Mouse (Mus musculus): ENCODE data around the gene Adk.

Adk gene

DNA sequence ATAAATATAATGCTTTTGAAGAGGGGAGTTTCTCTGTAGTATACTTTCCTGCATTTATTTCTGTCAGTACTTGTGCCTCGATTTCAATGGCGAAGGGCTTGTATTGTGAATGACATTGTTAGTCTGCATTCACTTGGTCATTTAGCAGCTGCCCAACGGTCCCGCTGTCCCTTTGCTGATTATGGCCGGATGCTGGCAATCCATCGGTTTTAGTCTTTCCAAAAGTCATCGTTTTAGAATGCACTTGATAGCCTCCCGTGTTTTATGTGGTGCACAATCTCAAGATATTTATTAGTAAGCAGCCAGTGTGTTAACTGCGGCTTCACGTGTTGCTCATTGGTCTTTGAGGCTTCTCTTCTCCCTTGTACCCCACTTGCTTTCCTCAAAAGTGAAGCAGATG, 113.3 kb downstream of the Adk start:
- DNase-seq (ENCODE audit: low read depth, low spot score): no peak

DNA sequence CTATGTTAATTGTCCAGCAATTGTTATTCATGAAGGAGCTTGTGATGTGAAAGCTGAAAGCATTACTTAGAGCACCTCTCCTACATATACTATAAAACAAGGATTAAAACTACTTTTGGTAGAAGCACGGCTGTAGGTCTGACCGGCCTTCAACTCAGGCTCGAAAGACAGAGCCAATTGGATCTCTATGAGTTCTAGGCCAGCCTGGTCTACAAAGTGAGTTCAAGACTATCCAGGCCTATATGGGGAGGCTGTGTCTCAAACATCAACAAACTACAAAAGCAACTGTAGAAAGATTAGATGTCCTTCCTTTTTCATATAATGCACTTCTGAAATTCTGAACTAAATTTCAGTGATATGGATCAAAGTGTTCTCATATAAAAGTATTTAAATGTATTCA, 113.7 kb downstream of the Adk start:
- DNase-seq (ENCODE audit: low read depth, low spot score): no peak

DNA sequence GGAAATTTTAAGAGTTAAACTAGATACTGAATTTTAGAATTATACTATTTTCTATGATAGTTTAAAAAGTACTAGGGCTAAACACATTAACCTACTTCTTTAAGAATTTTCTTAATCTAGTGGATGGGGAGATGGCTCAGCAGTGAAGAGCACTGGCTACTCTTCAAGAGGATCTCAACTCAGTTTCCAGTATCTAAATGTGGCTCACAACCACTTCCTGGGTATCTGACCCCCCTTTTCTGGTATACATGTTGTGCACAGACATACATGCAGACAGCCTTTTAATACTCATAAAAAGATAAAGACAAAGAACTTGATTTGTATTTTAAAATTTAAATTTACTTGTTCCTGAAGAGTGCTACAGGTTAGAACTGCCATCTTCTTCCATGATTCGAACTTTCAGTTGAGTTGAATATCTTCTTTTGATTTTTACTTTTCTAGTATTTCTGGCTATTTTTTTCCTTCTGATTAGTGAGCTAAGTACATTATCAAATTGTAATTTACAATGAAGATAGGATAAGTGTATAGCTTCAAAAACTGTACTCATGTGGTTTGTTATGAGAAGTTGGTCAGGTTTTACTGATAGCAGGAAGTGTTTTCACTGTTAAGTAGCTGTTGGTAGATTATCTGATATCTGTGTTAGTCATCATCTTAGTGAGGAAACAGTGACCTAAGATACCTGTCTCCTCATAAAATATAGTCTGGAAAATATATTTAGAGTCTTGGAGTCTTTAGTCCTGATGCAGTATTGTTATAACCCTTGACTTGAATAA, 121.8 kb downstream of the Adk start:
- no peak for DNase-seq (ENCODE audit: low read depth, low spot score)

DNA sequence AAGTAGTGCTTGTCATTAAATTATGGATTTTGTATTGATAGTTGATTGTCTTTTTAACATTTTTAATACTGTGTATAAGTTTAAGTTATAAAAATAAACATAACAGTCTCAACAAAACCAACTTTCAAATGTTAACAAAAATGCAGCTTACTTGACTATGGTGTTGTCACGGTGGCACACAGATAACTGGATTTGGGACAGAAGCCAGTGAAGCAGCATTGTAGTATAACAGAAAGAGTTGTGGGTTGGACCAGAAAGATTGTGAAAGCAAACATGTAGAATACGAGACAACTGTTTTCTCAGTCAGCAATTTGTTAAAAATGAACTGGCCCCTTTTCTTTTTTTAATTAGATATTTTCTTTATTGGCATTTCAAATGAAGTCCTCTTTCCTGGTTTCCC, 122.4 kb downstream of the Adk start:
- DNase-seq (ENCODE audit: low read depth, low spot score): no peak

DNA sequence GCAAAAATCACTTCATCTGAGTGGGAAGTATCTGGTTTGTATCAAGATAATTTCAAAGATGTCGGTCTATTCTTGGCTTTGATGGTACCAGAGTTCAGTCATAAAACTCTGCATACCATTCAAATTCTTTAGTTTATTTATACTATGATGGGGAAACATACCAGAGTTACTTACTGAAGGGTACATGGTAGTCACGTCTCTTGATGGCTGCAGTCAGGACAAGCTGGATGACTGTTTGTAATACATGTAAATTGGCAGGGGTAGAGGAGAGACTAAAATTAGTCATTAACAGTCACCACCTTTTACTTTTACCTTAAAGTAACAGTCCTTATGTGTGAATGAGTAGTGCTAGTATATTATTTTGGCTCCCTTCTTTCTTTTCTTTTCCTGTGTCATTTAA, 125.4 kb downstream of the Adk start:
- DNase-seq (ENCODE audit: low read depth, low spot score): no peak

DNA sequence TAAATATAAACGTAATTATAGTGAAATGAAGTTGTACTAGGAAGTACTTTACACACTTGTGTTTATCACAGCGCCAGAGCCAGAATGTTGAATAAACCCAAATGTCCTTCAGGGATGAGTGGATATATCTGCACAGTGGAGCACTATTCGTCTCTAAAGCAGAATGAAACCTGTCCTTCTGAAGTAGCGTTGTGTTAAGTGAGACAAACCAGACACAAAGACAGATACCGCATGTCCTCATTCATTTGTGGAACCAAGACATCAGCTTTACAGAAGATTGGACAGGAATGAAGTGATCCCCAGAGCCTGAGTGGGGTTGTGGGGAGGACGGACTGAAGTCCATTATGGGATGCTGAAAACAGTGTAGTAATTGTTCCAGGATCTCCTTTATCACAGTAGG, 126.0 kb downstream of the Adk start:
- DNase-seq (ENCODE audit: low read depth, low spot score): no peak

DNA sequence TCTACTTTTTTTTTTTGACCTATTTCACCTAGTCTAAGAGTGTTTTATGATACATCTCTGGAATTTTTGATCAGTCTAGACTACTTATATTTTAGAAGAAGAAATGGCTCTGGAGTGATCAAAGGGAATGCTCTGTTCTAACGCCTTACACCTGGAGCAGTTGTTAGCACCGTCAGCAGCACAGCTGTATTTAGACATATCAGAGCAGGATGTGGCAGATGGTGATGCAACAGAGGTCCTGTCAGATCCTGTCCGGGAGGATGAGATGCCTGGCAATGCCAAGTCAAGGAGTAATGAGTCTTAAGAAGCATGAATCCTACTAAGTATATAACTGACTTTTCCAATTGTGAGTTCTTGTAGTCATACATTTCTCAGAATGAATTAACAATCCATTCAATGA, 128.7 kb downstream of the Adk start:
- no peak for DNase-seq (ENCODE audit: low read depth, low spot score)

DNA sequence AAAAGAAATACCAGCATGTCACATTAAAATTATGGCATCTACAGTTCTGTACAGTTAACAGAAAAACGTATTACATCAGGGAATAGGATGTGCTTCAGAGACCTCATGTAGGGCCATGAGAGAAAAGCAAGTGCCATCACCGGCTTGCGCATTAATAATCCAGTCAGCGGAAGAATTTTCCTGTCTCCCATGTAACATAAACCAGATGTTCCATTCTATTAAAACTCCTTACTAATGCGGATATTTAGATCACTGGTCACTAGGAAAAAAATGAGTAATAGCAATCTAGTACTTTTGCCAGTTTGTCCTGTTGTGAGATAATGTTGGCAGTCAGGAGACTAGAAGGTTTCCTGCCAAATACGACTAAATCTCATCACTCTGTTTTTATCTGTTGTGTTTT, 139.6 kb downstream of the Adk start:
- no peak for DNase-seq (ENCODE audit: low read depth, low spot score)

DNA sequence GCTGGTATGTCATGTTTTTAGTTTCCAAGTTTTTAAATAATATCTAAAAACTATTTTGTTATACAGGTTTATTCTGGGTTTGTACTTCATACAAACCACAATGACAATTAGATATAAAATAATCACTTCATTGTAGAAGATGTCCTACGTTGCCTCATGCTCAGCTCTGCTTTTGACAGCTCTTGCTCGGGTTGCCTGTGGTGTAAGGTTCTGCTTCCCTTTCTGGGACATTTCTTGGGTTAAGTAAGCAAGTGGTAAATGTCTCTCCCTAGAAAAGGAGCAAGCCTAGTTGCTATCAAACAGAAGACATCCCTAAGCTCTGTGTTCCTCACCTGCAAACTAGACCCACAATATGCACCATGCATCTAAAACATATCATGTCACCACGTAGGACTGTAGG, 140.4 kb downstream of the Adk start:
- no peak for DNase-seq (ENCODE audit: low read depth, low spot score)

DNA sequence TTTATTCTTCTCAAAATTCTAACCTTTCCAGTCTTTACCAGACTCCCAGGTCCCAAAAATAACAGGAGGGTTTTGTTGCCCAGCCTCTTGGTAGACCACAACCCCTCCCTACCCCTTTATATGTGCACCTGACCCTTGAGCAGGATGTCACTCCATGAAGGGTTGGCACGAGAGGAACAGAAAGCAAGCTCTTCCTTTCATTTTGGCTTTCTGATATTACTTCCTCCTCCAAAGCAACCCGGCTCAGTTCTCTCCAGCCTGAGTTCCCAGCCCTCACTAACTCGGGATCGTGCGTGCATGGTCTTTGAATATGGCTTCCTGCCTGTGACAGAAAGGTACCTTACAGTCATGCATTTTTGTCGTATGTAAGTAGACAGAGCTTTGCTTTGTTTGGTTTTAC, 142.0 kb downstream of the Adk start:
- DNase-seq (ENCODE audit: low read depth, low spot score): no peak

DNA sequence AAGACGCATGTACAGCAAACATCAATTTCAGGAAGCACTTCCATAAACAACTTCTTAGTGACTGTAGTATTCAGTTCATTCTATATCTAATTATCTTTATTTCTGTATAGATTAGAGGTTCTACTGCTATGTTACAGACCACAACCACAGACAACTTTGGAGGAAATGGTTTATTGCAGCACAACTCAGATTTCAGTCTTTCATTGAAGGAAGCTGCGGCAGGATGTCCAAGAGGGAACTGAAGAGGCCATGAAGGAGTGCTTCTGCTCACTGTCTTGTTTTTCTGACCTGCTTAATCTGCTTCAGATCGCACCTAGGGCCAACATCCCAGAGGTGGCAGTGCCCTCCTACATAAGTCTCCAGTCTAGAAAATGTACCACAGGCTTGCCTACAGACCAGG, 148.5 kb downstream of the Adk start:
- no peak for DNase-seq (ENCODE audit: low read depth, low spot score)

DNA sequence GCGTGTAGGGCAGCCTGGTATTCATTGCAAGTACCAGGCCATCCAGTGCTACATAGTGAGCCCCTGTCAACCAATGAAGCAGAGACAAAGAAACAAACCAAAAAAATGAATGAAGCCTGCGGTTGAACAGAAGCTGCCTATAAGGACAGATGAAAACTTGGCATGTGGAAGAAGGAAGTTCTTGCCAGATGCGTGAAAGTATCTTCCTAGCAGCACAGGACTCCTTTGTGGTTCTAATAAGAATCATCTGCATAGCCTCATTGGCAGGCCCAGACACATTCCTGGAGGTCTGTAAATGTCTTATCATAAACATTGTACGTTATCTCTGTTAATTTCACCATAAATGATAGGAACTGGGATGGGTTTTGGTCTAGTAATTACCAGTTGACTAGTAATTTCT, 154.1 kb downstream of the Adk start:
- no peak for DNase-seq (ENCODE audit: low read depth, low spot score)

DNA sequence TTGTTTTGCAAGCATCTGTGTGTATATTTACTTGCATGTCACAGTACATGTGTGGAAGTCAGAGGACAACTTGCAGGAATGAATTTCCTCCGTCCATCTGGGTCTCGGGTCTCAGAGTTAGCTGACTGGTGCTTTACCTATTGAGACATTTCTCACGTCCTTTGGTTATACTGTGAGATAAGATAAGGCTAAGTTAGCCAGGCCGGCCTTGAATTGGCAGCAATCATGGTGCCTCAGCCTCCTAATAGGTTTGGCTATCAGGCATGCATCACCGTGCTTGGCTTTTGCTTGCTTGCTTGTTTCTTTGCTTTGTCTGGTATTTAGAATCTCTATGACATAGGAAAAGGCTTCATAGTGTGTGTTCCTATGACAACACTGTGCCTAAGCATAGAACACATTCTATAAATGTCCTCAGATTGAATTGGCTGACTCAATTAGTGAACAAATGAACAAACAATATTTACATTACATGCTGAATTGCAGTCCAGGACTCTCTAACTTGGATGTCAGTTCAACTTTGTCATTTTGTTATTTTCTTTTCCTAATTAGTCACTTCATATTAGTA, 169.3 kb downstream of the Adk start:
- no peak for DNase-seq (ENCODE audit: low read depth, low spot score)

DNA sequence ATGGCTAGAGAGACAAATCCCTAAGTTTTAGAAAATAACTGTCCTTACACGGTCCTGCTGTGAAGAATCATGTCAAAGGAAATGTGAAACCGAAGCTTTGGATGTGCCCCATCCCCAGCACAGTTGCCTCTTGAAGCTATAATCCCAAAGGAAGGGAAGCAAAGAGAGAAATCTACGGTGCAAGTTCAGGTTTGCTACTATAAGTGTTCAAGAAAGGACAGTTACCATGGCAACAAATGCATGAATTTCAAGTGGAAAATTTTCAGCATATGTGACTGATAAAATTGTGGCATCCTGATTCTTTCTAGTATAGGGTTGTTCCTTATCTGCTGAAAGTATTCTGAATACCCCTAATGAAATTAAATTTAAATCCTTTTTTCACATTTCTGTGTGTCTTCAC, 169.8 kb downstream of the Adk start:
- DNase-seq (ENCODE audit: low read depth, low spot score): no peak

DNA sequence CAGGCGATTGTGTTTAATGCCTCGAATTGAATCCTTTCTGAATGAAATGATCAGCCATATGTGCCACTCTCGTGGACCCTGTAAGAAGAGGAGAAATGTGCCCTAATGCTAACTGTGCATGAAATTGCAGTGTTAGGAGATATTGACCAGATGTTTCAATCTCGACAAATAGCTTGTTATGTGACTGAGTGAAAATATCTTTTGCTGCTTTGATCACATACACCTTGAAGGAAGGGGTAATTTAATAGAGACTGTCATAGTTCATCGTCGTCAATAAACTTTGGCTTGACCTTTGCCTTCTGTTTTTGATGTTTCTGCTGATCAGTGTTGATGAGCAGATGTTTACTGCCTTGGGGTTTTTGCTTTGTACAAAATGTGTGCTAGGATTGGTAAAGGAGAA, 171.1 kb downstream of the Adk start:
- no peak for DNase-seq (ENCODE audit: low read depth, low spot score)

DNA sequence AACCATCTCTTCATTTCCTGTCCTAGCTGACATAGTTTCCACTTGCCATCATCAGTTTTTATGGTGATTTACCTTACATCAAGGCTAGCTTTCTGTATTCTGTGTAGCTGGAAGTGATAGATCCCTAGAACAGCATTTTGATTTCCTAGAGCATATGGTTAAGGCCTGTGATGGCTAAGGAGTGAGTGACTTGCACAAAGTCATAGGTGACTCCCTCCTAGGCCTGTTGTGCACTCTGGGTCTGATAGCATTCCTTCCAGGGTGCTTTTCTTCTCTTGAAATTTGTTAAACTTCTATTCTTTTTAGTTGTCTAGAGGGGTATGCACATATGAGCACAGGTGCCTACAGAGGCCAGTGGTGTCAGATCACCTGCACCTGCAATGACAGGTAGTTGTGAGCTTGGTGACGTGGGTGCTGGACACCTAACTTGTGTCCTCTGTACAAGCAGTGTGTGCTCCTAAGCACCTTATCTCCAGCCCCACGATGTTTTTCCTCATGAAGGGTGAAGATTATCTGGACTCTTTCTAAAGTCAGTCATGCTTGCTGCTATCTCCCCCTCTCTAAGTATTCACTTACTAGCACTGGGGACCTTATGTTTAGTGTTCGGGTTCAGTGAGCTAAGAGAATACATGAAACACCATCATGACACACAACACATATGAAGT, 171.7 kb downstream of the Adk start:
- no peak for DNase-seq (ENCODE audit: low read depth, low spot score)

DNA sequence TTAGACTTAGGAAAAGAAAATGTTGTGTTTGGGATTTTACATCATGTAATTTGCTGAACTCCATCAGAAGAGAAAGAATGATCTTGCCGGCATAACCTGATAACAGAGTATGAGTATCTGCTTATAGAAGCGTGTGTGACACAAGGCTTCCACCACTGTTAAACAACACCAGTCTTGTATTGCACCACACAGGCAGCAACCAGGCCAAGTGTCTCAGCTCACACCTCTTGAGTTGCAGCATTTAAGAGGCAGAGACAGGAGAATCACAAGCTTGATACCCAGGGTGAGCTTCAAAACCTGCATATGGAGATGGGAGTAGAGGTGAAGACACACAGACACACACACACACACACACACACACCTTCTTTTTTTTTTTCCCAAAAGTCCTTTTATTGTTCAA, 184.7 kb downstream of the Adk start:
- DNase-seq (ENCODE audit: low read depth, low spot score): no peak

DNA sequence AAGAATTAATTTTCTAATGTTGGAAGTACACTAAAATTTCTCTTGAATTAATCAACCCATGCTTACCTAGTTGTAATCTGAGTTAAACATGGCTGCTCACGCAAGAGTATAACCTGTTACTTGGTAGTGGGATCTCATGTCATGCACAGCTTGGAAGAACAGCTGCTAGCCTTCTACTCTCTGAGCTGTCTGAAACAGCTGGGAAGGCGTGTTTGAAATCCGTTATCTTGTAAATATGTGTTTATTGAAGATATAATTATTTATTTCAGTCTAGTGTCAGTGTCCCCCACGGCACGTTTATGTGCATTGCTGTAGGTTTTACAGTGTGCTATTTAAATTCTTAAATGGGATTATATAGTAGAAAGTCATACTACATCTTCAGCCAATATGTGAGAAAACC, 188.7 kb downstream of the Adk start:
- no peak for DNase-seq (ENCODE audit: low read depth, low spot score)

DNA sequence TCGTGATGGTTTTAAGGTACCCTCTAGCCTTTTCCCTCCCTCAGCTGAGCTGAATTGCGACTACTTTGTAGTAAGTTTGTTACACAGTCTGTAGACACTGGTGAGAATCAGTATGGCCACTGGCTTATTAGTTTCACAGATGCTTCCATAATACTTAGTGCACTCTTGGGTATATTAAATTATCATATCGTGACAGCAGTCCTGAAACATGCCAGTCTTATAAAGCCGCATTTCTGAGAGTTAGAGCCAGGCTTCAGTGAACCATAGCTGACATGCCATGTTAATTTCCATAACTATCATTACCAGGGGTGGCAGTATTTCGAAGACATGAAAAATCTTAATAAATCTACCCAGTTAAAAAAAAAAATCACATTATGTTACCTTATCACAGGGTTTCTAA, 199.0 kb downstream of the Adk start:
- no peak for DNase-seq (ENCODE audit: low read depth, low spot score)

DNA sequence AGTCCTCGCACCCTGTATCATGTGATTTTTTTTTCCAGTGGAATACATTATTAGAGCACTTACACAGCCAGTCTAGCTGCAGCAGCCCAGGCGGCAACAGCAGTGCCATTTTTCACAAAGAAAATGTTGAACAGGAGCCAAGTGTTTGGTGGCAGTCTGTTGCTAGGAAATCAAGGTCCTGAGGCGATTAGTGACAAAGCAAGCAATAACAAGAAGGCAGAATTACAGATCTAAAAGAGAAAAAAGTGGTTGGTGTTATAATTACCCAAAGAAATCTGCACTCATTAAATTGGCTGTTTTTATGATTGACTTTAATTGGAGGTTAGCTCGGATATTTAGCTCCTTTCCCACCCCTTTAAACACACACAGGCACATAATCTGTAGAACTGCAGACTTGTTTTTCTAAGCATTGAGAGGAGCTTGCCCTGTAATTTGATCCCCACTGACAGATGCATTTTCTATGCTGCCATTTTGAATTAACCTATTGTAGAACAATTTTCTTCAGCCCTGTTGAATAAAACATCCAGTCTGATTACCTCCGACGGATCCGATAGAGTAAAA, 200.0 kb downstream of the Adk start:
- DNase-seq (ENCODE audit: low read depth, low spot score): peak; percentile 49

DNA sequence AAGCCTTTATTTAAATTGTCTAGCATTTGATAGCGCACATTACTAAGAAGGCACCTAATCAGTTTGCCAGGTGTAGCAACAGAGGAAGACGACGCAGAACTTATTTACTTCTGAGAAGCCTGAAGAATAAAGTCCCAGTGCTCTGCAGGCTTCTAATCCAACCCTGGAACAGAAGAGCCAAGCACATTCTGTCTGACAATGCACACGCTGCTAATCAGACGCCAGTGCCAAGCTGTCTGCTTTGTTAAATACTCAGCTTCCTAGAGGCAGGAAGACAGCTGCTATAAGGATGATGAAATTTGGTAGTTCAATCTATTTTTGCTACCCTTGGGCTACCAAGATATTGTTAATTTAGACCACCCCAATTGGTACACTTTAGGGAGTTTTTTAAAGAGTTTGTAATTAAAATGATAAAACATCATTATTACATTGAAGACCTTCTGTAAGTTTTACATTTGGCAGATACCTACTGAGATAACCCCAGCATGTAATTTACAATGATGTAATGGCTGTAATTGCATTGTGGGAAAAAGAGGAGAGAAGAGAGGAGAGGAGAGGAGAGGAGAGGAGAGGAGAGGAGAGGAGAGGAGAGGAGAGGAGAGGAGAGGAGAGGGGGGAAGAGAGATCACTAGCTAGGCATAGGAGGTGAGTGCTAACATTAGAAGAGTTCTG, 201.1 kb downstream of the Adk start:
- no peak for DNase-seq (ENCODE audit: low read depth, low spot score)

DNA sequence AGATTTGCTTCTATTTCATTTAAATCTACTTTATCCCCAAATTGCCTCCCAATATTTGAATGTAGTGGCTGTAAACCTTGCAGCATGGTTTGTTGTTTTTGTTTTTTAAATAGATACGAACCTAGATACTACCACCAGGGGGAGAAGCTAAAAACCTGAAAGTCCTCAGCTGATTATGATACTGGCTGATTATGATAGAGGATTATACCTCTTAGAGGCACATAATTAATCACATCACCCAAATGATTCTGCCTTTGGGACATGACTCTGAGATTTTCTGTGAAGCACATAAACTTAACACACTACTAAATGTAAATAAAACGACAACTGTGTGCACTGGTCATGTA, 201.6 kb downstream of the Adk start:
- DNase-seq (ENCODE audit: low read depth, low spot score): no peak

DNA sequence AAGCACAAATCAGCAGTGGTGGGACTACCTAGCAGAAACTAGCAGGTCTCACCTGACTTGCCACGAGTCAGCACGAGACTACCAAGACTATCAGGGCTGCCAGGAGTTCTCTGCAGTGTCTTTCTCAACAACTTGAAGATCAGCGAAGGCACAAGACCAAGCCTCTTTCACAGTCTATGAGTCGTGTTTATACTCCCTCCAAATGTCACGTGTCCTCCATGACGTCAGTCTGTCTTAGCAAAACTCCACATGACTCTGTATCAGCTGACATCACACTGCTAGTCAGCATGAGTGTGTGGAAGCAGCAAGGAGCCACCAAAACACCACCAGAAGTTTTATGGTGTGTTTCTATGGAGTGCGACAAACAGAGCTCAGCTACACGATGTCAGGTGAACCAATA, 215.9 kb downstream of the Adk start:
- no peak for DNase-seq (ENCODE audit: low read depth, low spot score)

Measured in embryo, embryonic 11.5 days (tissue).